In genomic region chr2:49744251-49745093, GRCm38 (mm10) we compare ENCODE assay signal across 8 mouse cellular contexts. TPM values are rescaled to one million over a fixed set of nuclear protein-coding genes. Genes with fewer than 3 reads are reported as not detected.
A peak's percentile ranks its signal among the peaks of the same experiment; 100 is the strongest.
DNase-seq lines count a peak whose midpoint lies in the region; ATAC-seq and TF ChIP-seq lines count a peak whose summit lies in the region.

No protein-coding gene starts in this region.

- no peaks in the 10 kb centered on the region for H3K9me3 ChIP-seq in forebrain, embryonic 10.5 days
- no peaks in the 10 kb centered on the region for H3K9me3 ChIP-seq in forebrain, postnatal 0 days (ENCODE audit: low read length)
- no peaks in the 10 kb centered on the region for H3K9me3 ChIP-seq in hindbrain, embryonic 14.5 days (ENCODE audit: control insufficient read depth, low read length)

- TF ChIP-seq POLR2A in small intestine, adult 2 months (IDR thresholded peaks at IDR 0.05; ENCODE audit: low read depth, low read length) = no peak

- DNase-seq in forebrain, embryonic 10.5 days (ENCODE audit: extremely low spot score, low spot score) = no peak
- no peak for DNase-seq in forebrain, postnatal 0 days
- DNase-seq in lung, postnatal 36 days = peak; percentile 6
- no peak for DNase-seq in lung, postnatal 25 days (ENCODE audit: low spot score)
- no peak for DNase-seq in hindbrain, embryonic 14.5 days (ENCODE audit: low spot score)
- no peak for DNase-seq in cerebellum, postnatal 25 days

- no peak overlapping the region for H3K9ac ChIP-seq in forebrain, postnatal 0 days
- H3K9ac ChIP-seq in hindbrain, embryonic 14.5 days = peak overlapping the region; percentile 24; the same call in 1 of the 2 replicates

- no peak for TF ChIP-seq CTCF in forebrain, postnatal 0 days (IDR thresholded peaks at IDR 0.05; ENCODE audit: low read depth)
- TF ChIP-seq CTCF in small intestine, adult 2 months (IDR thresholded peaks at IDR 0.05; ENCODE audit: extremely low read depth, insufficient read length, insufficient replicate concordance, low read depth, low read length) = no peak

- H3K4me2 ChIP-seq in forebrain, postnatal 0 days (ENCODE audit: low read depth) = no peak overlapping the region
- H3K4me2 ChIP-seq in hindbrain, embryonic 14.5 days (replicated peaks) = no peak overlapping the region

- WGBS in forebrain, embryonic 10.5 days = 71% methylated on average over 11 of the region's 11 CpGs
- WGBS in forebrain, postnatal 0 days = 64% methylated on average over 11 of the region's 11 CpGs
- WGBS in hindbrain, embryonic 14.5 days = 64% methylated on average over 11 of the region's 11 CpGs
- WGBS in small intestine, adult 2 months = 37% methylated on average over 11 of the region's 11 CpGs

- no peak overlapping the region for H3K4me3 ChIP-seq in forebrain, embryonic 10.5 days
- H3K4me3 ChIP-seq in forebrain, postnatal 0 days (ENCODE audit: low read depth, low read length) = no peak overlapping the region
- H3K4me3 ChIP-seq in hindbrain, embryonic 14.5 days (replicated peaks; ENCODE audit: low read length) = no peak overlapping the region
- H3K4me3 ChIP-seq in small intestine, adult 2 months (ENCODE audit: low read depth, low read length) = peak overlapping the region; percentile 8; the same call in 1 of the 2 replicates

- H3K27ac ChIP-seq in forebrain, embryonic 10.5 days = peak overlapping the region; percentile 53; the same call in 1 of the 2 replicates
- no peak overlapping the region for H3K27ac ChIP-seq in forebrain, postnatal 0 days (ENCODE audit: low read depth, low read length)
- H3K27ac ChIP-seq in hindbrain, embryonic 14.5 days = peak overlapping the region; percentile 76
- H3K27ac ChIP-seq in small intestine, adult 2 months (ENCODE audit: insufficient read depth, low read depth, low read length) = 0 out of 2 replicates have a peak overlapping the region, but pooled peaks have one; percentile 32

- peaks cover 92% of the 10 kb centered on the region for H3K36me3 ChIP-seq in forebrain, embryonic 10.5 days (replicated peaks)
- H3K36me3 ChIP-seq in forebrain, postnatal 0 days (ENCODE audit: insufficient read depth) = peaks cover 57% of the 10 kb centered on the region
- H3K36me3 ChIP-seq in hindbrain, embryonic 14.5 days (replicated peaks; ENCODE audit: control insufficient read depth, insufficient read depth) = peaks cover 92% of the 10 kb centered on the region
- no peaks in the 10 kb centered on the region for H3K36me3 ChIP-seq in small intestine, adult 2 months (ENCODE audit: control insufficient read depth, insufficient read depth, low read length)

- no peaks in the 10 kb centered on the region for H3K27me3 ChIP-seq in forebrain, embryonic 10.5 days (ENCODE audit: poor library complexity, severe bottlenecking)
- H3K27me3 ChIP-seq in forebrain, postnatal 0 days (ENCODE audit: insufficient read depth, low read length) = no peaks in the 10 kb centered on the region
- no peaks in the 10 kb centered on the region for H3K27me3 ChIP-seq in hindbrain, embryonic 14.5 days (ENCODE audit: control insufficient read depth, insufficient read depth, low read length)
- H3K27me3 ChIP-seq in small intestine, adult 2 months (ENCODE audit: control insufficient read depth, insufficient read depth, low read length) = no peaks in the 10 kb centered on the region

- no peak for ATAC-seq in forebrain, postnatal 0 days
- ATAC-seq in hindbrain, embryonic 14.5 days (ENCODE audit: low FRiP score) = no peak
- ATAC-seq in erythroblast, adult 5-6 weeks (replicated peaks; ENCODE audit: low FRiP score, poor library complexity, severe bottlenecking) = no peak

- peaks cover 15% of the 10 kb centered on the region for H3K4me1 ChIP-seq in forebrain, embryonic 10.5 days
- H3K4me1 ChIP-seq in forebrain, postnatal 0 days (ENCODE audit: insufficient read depth) = peaks cover 7% of the 10 kb centered on the region; the same call in 1 of the 2 replicates
- peaks cover 37% of the 10 kb centered on the region for H3K4me1 ChIP-seq in hindbrain, embryonic 14.5 days (replicated peaks; ENCODE audit: control insufficient read depth, insufficient read depth, low read length)
- peaks cover 4% of the 10 kb centered on the region for H3K4me1 ChIP-seq in small intestine, adult 2 months (ENCODE audit: control insufficient read depth, insufficient read depth, insufficient read length, low read length)

RNA-seq across cellular contexts. Expression of gene Lypd6b, which starts 43.0 kb away (rescaled TPM):
- polyA plus RNA-seq in forebrain, embryonic 10.5 days (2016; fragmentation: Nextera tagmentation; extraction: Ambion mirVana) = 1.5 and 1.7 TPM in 2 replicates
- total RNA-seq in forebrain, postnatal 0 days (2014; rRNA removed) = 18.6 and 23.3 TPM in 2 replicates
- 18.0 and 22.2 TPM in 2 replicates for polyA plus RNA-seq in forebrain, postnatal 0 days (2015; fragmentation: Nextera tagmentation; extraction: Ambion mirVana)
- 14.6 and 16.7 TPM in 2 replicates for polyA plus RNA-seq in hindbrain, embryonic 14.5 days (2014; fragmentation: Nextera tagmentation; extraction: Ambion mirVana)
- polyA plus RNA-seq in small intestine, adult 2 months (2012; rRNA removed) = 0.09 and 1.1 TPM in 2 replicates
- not detected in 2 replicates for total RNA-seq in erythroblast, adult 5-6 weeks (2015; ENCODE audit: low replicate concordance)
- not detected in 2 replicates for total RNA-seq in erythroblast, adult 5-6 weeks (2017; ENCODE audit: low replicate concordance)
